Comparison of ENCODE assay signal across 9 mouse cellular contexts in genomic region chr2:159732413-159732812, GRCm38 (mm10).
DNase-seq lines count a peak whose midpoint lies in the region; ATAC-seq and TF ChIP-seq lines count a peak whose summit lies in the region.
"Had no signal": no experiment of that assay in that cellular context is flagged by ENCODE, and none has a peak within 500 bp of the region (broad histone marks: within the 10 kb centered on the region; RNA-seq: fewer than 3 reads in every experiment).

No protein-coding gene starts in this region.

- no peak overlapping the region for H3K4me3 ChIP-seq in heart, embryonic 16.5 days (ENCODE audit: low read length)
- H3K4me3 ChIP-seq in lung, embryonic 14.5 days (ENCODE audit: low read depth, low read length) = no peak overlapping the region
- H3K4me3 ChIP-seq in forebrain, embryonic 11.5 days (ENCODE audit: low read depth, low read length) = no peak overlapping the region
- H3K4me3 ChIP-seq: limb, embryonic 13.5 days had no signal

- H3K4me1 ChIP-seq in heart, embryonic 16.5 days (ENCODE audit: control insufficient read depth, insufficient read depth, low read length) = peaks cover 29% of the 10 kb centered on the region
- H3K4me1 ChIP-seq in lung, embryonic 14.5 days (ENCODE audit: insufficient read depth) = peaks cover 6% of the 10 kb centered on the region
- H3K4me1 ChIP-seq in forebrain, embryonic 11.5 days (replicated peaks; ENCODE audit: control insufficient read depth, insufficient read depth, low read length) = no peaks in the 10 kb centered on the region
- H3K4me1 ChIP-seq: limb, embryonic 13.5 days had no signal

- H3K9me3 ChIP-seq in heart, embryonic 16.5 days (replicated peaks; ENCODE audit: control insufficient read depth, low read length) = no peaks in the 10 kb centered on the region
- no peaks in the 10 kb centered on the region for H3K9me3 ChIP-seq in lung, embryonic 14.5 days (ENCODE audit: low read depth, low read length)
- no peaks in the 10 kb centered on the region for H3K9me3 ChIP-seq in forebrain, embryonic 11.5 days (ENCODE audit: control insufficient read depth, low read length)
- H3K9me3 ChIP-seq: limb, embryonic 13.5 days had no signal

- no peak overlapping the region for H3K4me2 ChIP-seq in heart, embryonic 16.5 days (ENCODE audit: low read depth, low read length)
- H3K4me2 ChIP-seq in lung, embryonic 14.5 days = no peak overlapping the region
- no peak overlapping the region for H3K4me2 ChIP-seq in forebrain, embryonic 11.5 days (ENCODE audit: low read depth, low read length, severe bottlenecking)
- H3K4me2 ChIP-seq: limb, embryonic 13.5 days had no signal

- no peak; the same call in 1 of the 2 replicates for ATAC-seq in heart, embryonic 16.5 days (replicated peaks; ENCODE audit: extremely low read depth, insufficient read depth, low FRiP score)
- peak; percentile 98 for ATAC-seq in lung, embryonic 14.5 days (ENCODE audit: insufficient read depth)
- no peak for ATAC-seq in forebrain, embryonic 11.5 days (replicated peaks; ENCODE audit: low FRiP score)

- H3K27me3 ChIP-seq in heart, embryonic 16.5 days (ENCODE audit: control insufficient read depth, insufficient read depth, low read length) = no peaks in the 10 kb centered on the region
- H3K27me3 ChIP-seq in lung, embryonic 14.5 days (ENCODE audit: insufficient read depth, low read length) = no peaks in the 10 kb centered on the region
- no peaks in the 10 kb centered on the region for H3K27me3 ChIP-seq in forebrain, embryonic 11.5 days (ENCODE audit: control insufficient read depth, insufficient read depth, low read length)
- H3K27me3 ChIP-seq: limb, embryonic 13.5 days had no signal

- peak; percentile 47 for DNase-seq in gastrocnemius, adult 18-20 months (ENCODE audit: low spot score)
- DNase-seq in gastrocnemius, postnatal 10 days = no peak
- DNase-seq in adrenal gland, postnatal 10 days = peak; percentile 41
- DNase-seq in lung, embryonic 14.5 days = peak; percentile 90
- DNase-seq in frontal cortex, postnatal 36 days (ENCODE audit: low spot score in 2 of 2) = no peak
- no peak for DNase-seq in frontal cortex, adult 2 months (ENCODE audit: extremely low spot score in 1 of 2, low spot score in 1 of 2)
- no peak for DNase-seq in forebrain, embryonic 11.5 days (ENCODE audit: low spot score)

- no peaks in the 10 kb centered on the region for H3K36me3 ChIP-seq in heart, embryonic 16.5 days (ENCODE audit: control insufficient read depth, insufficient read depth)
- H3K36me3 ChIP-seq in lung, embryonic 14.5 days (ENCODE audit: insufficient read depth) = no peaks in the 10 kb centered on the region
- no peaks in the 10 kb centered on the region for H3K36me3 ChIP-seq in forebrain, embryonic 11.5 days (ENCODE audit: control insufficient read depth, insufficient read depth, low read length)
- H3K36me3 ChIP-seq: limb, embryonic 13.5 days had no signal

- peak overlapping the region; percentile 87 for H3K27ac ChIP-seq in heart, embryonic 16.5 days (ENCODE audit: low read length)
- H3K27ac ChIP-seq in lung, embryonic 14.5 days (ENCODE audit: low read depth) = peak overlapping the region; percentile 68; the same call in 1 of the 2 replicates
- no peak overlapping the region for H3K27ac ChIP-seq in forebrain, embryonic 11.5 days (ENCODE audit: low read depth, low read length)
- H3K27ac ChIP-seq: limb, embryonic 13.5 days had no signal

- TF ChIP-seq CTCF in lung, embryonic 14.5 days (IDR thresholded peaks at IDR 0.05; ENCODE audit: low read depth) = no peak

- peak overlapping the region; percentile 54 for H3K9ac ChIP-seq in heart, embryonic 16.5 days (ENCODE audit: low read length)
- H3K9ac ChIP-seq in lung, embryonic 14.5 days = no peak overlapping the region
- H3K9ac ChIP-seq in forebrain, embryonic 11.5 days (ENCODE audit: low read length) = no peak overlapping the region
- H3K9ac ChIP-seq: limb, embryonic 13.5 days had no signal

- 7% methylated on average over 3 of the region's 3 CpGs for WGBS in heart, embryonic 16.5 days
- 12% methylated on average over 3 of the region's 3 CpGs for WGBS in lung, embryonic 14.5 days
- WGBS in forebrain, embryonic 11.5 days = 59% methylated on average over 3 of the region's 3 CpGs

Comparison
In these comparisons a context has a peak if more than half of its experiments do, and no peak if none do; other contexts are left out.
1. DNase-seq: peak in gastrocnemius, adult 18-20 months (single experiment), adrenal gland, postnatal 10 days (single experiment) and lung, embryonic 14.5 days (single experiment); none in gastrocnemius, postnatal 10 days (single experiment), frontal cortex, postnatal 36 days (0 of 2), frontal cortex, adult 2 months (0 of 2) and forebrain, embryonic 11.5 days (single experiment).